Mouse (Mus musculus) embryonic fibroblast, embryonic 13.5 days (primary cell): ENCODE measurements at regions not wholly inside any gene's neighbourhood (a gene's known extent, or its start where the extent isn't known, plus 50 kb on each side); places are given as distances from the start of the nearest gene placed in this dataset.

Experiments used
- H3K27ac ChIP-seq: 2 replicates; pipeline ENCODE4 v1.5.1; 2012; ENCODE audit warnings: low read length, control low read depth, inconsistent platforms; ENCODE audit not compliant: insufficient read depth
- H3K4me1 ChIP-seq: 2 replicates; pipeline ENCODE4 v1.6.1; 2011; ENCODE audit warnings: low read length; ENCODE audit not compliant: control insufficient read depth, insufficient read depth
- H3K4me3 ChIP-seq: 2 replicates; pipeline ENCODE4 v1.5.1; 2011; ENCODE audit warnings: mild to moderate bottlenecking, control low read depth, low read length; ENCODE audit not compliant: insufficient read depth
- CTCF ChIP-seq: IDR thresholded peaks from 2 replicates; pipeline ENCODE4 v1.5.1; 2011; ENCODE audit warnings: mild to moderate bottlenecking, control low read depth, low read length, moderate library complexity, borderline replicate concordance; ENCODE audit not compliant: insufficient read depth
- POLR2A ChIP-seq: IDR thresholded peaks from 2 replicates; pipeline ENCODE4 v1.6.1; 2011; ENCODE audit warnings: low read depth, mild to moderate bottlenecking, control low read depth, low read length, moderate library complexity

- no peak for TF ChIP-seq POLR2A
- TF ChIP-seq CTCF = no peak
- Histone ChIP-seq H3K4me1 (no peaks in the 10 kb centered on the region), H3K4me3 (no peak overlapping the region), H3K27ac (no peak overlapping the region)
Measured at GRCm38 (mm10) chr5:51928801-51929200, 261.5 kb downstream of the Dhx15 start.

DNA sequence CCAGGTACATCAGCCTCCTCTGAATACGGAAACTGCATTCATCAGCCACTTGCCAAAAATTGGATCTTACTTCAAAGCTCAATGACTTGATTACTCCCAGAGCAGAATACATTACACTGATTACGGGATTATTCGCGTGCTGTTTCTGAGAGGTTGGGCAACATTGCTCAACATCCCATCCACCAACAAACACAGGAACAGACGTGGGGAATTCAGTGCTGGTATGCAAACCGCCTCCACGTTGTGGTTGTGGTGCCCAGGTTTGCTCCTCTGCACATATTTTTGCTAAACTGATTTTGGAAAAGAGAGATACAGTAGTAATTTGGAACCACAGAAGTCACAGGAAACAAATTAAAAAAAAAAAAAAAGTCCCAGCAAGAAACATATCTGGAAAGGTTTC lies 266.9 kb downstream of the Dhx15 start:
- Histone ChIP-seq H3K4me3 (no peak overlapping the region), H3K4me1 (no peaks in the 10 kb centered on the region), H3K27ac (no peak overlapping the region)
- TF ChIP-seq CTCF (no peak), POLR2A (no peak)

- H3K27ac ChIP-seq = no peak overlapping the region
- no peaks in the 10 kb centered on the region for H3K4me1 ChIP-seq
- TF ChIP-seq CTCF = no peak
- no peak for TF ChIP-seq POLR2A
- H3K4me3 ChIP-seq = no peak overlapping the region
Measured at GRCm38 (mm10) chr5:51922973-51923372, 267.3 kb downstream of the Dhx15 start.

DNA sequence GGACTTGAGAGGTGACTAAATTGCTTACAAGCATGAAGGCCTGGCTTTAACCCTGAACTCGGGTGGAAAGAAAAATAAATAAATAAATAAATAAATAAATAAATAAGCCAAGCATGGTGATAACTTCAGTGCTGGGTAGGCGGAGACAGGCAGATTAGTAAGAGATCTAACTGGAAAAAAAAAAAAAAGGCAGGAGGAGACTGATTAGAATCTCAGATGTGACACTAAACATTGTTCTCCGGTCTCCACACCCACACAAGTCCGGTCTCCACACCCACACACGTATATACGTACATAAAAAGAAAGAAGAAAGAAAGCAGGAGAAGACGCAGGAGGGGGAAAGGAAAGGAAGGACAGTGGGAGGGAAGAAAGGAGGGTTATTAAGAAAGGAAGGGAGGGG lies 267.8 kb downstream of the Dhx15 start:
- Histone ChIP-seq H3K4me1 (no peaks in the 10 kb centered on the region), H3K27ac (no peak overlapping the region), H3K4me3 (no peak overlapping the region)
- no peak for TF ChIP-seq POLR2A
- TF ChIP-seq CTCF = no peak

- H3K27ac ChIP-seq = no peak overlapping the region
- H3K4me1 ChIP-seq = no peaks in the 10 kb centered on the region
- TF ChIP-seq POLR2A = no peak
- no peak overlapping the region for H3K4me3 ChIP-seq
Measured at GRCm38 (mm10) chr5:51917812-51918448, 272.4 kb downstream of the Dhx15 start.

DNA sequence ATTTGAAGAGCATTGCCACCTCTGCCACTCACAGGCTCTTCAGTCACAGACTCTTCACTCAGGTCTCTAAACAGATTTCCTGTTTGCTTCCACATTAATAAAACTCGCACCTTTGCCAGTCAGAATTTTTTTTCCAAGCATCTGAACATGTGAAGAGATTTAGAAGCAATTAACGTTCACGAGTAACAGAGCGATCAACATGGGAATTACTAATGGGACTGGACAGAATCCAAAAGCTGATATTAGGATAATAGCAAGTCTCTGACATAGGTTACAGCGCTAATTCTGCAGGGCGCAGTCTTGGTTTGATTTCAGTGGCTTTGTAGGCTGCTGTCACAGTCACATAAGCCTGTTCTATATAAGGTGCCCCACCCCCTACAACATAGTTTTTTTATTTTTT lies 275.6 kb downstream of the Dhx15 start:
- Histone ChIP-seq H3K27ac (no peak overlapping the region), H3K4me1 (no peaks in the 10 kb centered on the region), H3K4me3 (no peak overlapping the region)

DNA sequence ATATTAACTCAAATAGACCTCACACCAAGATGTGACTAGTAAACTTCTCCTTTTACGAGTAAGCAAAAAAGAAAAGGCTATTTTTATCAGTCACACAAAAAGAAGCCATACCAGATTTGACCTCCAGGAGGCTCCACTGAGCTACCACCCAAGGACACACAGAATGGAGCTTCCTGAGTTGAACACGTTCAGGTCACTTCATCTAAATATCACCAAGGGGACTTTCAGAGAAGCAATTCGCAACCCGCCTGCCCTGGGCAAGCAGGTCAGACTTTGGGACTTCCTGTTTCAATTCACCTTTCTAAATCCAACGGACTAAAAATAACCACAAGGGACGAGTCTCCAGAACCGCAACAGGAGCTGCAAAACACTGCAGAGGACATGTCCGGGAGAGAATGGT lies 281.5 kb downstream of the Dhx15 start:
- Histone ChIP-seq H3K4me1 (no peaks in the 10 kb centered on the region), H3K4me3 (no peak overlapping the region), H3K27ac (no peak overlapping the region)
- TF ChIP-seq CTCF (no peak), POLR2A (no peak)

More for the DNA sequence above, 275.6 kb downstream of the Dhx15 start:
- no peak for TF ChIP-seq POLR2A

DNA sequence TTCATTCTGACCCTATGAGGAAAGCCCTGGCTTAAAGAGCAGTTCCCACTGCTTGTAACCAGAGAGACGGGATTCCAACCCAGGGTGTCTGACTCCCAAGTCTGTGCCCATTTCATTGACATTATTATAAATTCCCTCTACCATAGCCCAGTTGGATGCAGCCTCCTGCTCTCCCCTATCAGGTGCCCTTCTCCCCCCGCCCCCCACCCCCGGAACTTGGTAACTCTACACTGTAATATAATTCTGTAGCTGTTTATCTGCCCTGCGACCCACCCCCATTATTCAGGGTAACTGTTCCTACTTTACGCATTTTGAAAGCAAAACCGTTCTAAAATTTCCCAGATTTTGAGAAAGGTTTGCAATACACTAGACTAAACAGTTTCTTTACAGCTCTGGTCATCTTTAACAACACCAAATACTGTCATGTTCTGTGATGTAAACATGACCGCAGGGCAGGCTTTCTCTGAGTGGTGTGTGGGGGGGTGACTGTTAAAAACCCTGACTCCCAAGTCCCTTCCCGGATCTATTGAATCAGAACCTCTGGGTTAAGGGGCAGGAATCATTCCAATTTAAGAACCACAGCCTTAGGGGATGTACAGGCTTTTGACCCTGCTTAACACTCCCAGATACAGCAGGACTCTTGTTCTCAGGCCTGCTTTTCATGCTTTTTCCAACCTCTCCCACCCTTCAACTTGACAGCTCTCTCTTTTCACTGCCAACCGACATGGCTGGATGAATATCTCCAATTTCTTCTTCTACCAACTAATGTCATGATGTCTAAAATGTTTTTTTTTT lies 283.8 kb downstream of the Dhx15 start:
- Histone ChIP-seq H3K4me1 (no peaks in the 10 kb centered on the region), H3K27ac (no peak overlapping the region), H3K4me3 (no peak overlapping the region)
- TF ChIP-seq CTCF (no peak), POLR2A (no peak)

- no peak for TF ChIP-seq POLR2A
- TF ChIP-seq CTCF = no peak
- H3K4me1 ChIP-seq = no peaks in the 10 kb centered on the region
Measured at GRCm38 (mm10) chr5:51894159-51894558, 296.2 kb downstream of the Dhx15 start.

DNA sequence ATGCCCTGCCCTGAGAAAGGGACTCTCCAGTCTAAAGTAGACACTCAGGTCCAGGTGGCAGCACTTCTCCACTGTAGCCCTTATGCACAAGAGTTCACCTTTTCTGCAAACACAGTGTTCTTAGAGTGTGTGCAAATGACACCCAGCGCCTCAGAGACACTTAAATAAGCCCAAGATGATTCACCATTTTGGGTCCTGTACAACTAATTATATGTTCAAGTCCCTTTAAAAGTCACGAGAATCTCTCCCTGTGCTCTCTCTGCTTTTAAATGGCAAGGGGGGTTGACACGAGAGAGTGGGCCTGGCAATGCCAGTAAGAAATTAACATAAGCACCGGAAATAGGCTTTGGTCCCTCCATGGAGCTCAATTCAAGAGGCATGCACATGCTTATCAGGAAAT lies 299.0 kb downstream of the Dhx15 start:
- TF ChIP-seq POLR2A (no peak), CTCF (no peak)
- Histone ChIP-seq H3K4me3 (no peak overlapping the region), H3K27ac (no peak overlapping the region)

More at GRCm38 (mm10) chr5:51894159-51894558, 296.2 kb downstream of the Dhx15 start:
- no peak overlapping the region for H3K27ac ChIP-seq
- no peak overlapping the region for H3K4me3 ChIP-seq

More for the DNA sequence above, 299.0 kb downstream of the Dhx15 start:
- H3K4me1 ChIP-seq = no peaks in the 10 kb centered on the region
